Mouse (Mus musculus): ENCODE data around the gene Nectin1. TPM values are rescaled to one million over a fixed set of nuclear protein-coding genes. Genes with fewer than 3 reads are reported as not detected.

The Nectin1 gene
- polyA plus RNA-seq, 1 experiment from 2014 or later: 1.6 TPM

- H3K27me3 ChIP-seq: no peaks in the 10 kb centered on the region; the same call in 1 of the 2 replicates
- H3K4me1 ChIP-seq (replicated peaks): peaks cover 25% of the 10 kb centered on the region
- no peak overlapping the region for H3K4me3 ChIP-seq (replicated peaks)
- H3K9me3 ChIP-seq (replicated peaks): no peaks in the 10 kb centered on the region
- H3K9ac ChIP-seq: no peak overlapping the region
- 55% methylated on average over 6 of the region's 6 CpGs for WGBS (ENCODE audit: insufficient replicate concordance)
- no peak overlapping the region for H3K4me2 ChIP-seq
- no peaks in the 10 kb centered on the region for H3K36me3 ChIP-seq (replicated peaks)
- no peak overlapping the region; the same call in 1 of the 2 replicates for H3K27ac ChIP-seq (replicated peaks)
- no peak for ATAC-seq (ENCODE audit: insufficient read depth)
These were observed 9.7 kb downstream of the Nectin1 start for GRCm38 (mm10) chr9:43753481-43753880.

- peak overlapping the region; percentile 59 for H3K27ac ChIP-seq (replicated peaks)
- no peak for ATAC-seq (ENCODE audit: insufficient read depth)
- no peak overlapping the region for H3K9ac ChIP-seq
These were observed 10.3 kb downstream of the Nectin1 start for GRCm38 (mm10) chr9:43754083-43754482.

GRCm38 (mm10) chr9:43754768-43755197 is 11.0 kb downstream of the Nectin1 start:
- Histone ChIP-seq H3K36me3 (replicated peaks) (no peaks in the 10 kb centered on the region), H3K9ac (no peak overlapping the region), H3K9me3 (replicated peaks) (no peaks in the 10 kb centered on the region), H3K4me1 (replicated peaks) (peaks cover 30% of the 10 kb centered on the region), H3K4me2 (no peak overlapping the region), H3K4me3 (replicated peaks) (no peak overlapping the region), H3K27me3 (no peaks in the 10 kb centered on the region), H3K27ac (replicated peaks) (no peak overlapping the region)
- no peak for ATAC-seq (ENCODE audit: insufficient read depth)
- WGBS (ENCODE audit: insufficient replicate concordance): 47% methylated on average over 9 of the region's 9 CpGs

More at GRCm38 (mm10) chr9:43754083-43754482, 10.3 kb downstream of the Nectin1 start:
- no peak overlapping the region for H3K4me2 ChIP-seq
- H3K4me1 ChIP-seq (replicated peaks): peaks cover 28% of the 10 kb centered on the region
- no peaks in the 10 kb centered on the region for H3K9me3 ChIP-seq (replicated peaks)
- H3K36me3 ChIP-seq (replicated peaks): no peaks in the 10 kb centered on the region
- WGBS (ENCODE audit: insufficient replicate concordance): 50% methylated on average over 5 of the region's 5 CpGs
- H3K27me3 ChIP-seq: no peaks in the 10 kb centered on the region
- H3K4me3 ChIP-seq (replicated peaks): no peak overlapping the region

- Histone ChIP-seq H3K4me2 (no peak overlapping the region), H3K36me3 (replicated peaks) (no peaks in the 10 kb centered on the region), H3K27me3 (no peaks in the 10 kb centered on the region), H3K9ac (no peak overlapping the region), H3K27ac (replicated peaks) (peak overlapping the region; percentile 51; the same call in 1 of the 2 replicates), H3K4me3 (replicated peaks) (no peak overlapping the region), H3K9me3 (replicated peaks) (no peaks in the 10 kb centered on the region), H3K4me1 (replicated peaks) (peaks cover 30% of the 10 kb centered on the region)
- no peak for ATAC-seq (ENCODE audit: insufficient read depth)
- 25% methylated on average over 4 of the region's 4 CpGs for WGBS (ENCODE audit: insufficient replicate concordance)
These were observed 11.7 kb downstream of the Nectin1 start for GRCm38 (mm10) chr9:43755464-43755863.

GRCm38 (mm10) chr9:43755928-43756327 is 12.1 kb downstream of the Nectin1 start:
- Histone ChIP-seq H3K9me3 (replicated peaks) (no peaks in the 10 kb centered on the region), H3K4me3 (replicated peaks) (no peak overlapping the region)
- WGBS (ENCODE audit: insufficient replicate concordance): 66% methylated on average over 2 of the region's 2 CpGs

GRCm38 (mm10) chr9:43757225-43757624 is 13.4 kb downstream of the Nectin1 start:
- H3K36me3 ChIP-seq (replicated peaks): no peaks in the 10 kb centered on the region
- 60% methylated on average over 10 of the region's 10 CpGs for WGBS (ENCODE audit: insufficient replicate concordance)
- H3K27me3 ChIP-seq: no peaks in the 10 kb centered on the region
- no peak for ATAC-seq (ENCODE audit: insufficient read depth)
- peaks cover 38% of the 10 kb centered on the region for H3K4me1 ChIP-seq (replicated peaks)
- H3K27ac ChIP-seq (replicated peaks): peak overlapping the region; percentile 62; the same call in 1 of the 2 replicates
- H3K4me2 ChIP-seq: peak overlapping the region; percentile 39
- H3K9me3 ChIP-seq (replicated peaks): no peaks in the 10 kb centered on the region
- no peak overlapping the region for H3K4me3 ChIP-seq (replicated peaks)
- H3K9ac ChIP-seq: no peak overlapping the region

More at GRCm38 (mm10) chr9:43755928-43756327, 12.1 kb downstream of the Nectin1 start:
- 0 out of 2 replicates have a peak overlapping the region, but pooled peaks have one; percentile 3 for H3K4me2 ChIP-seq
- ATAC-seq (ENCODE audit: insufficient read depth): peak; percentile 13; the same call in 1 of the 2 replicates
- H3K36me3 ChIP-seq (replicated peaks): no peaks in the 10 kb centered on the region
- no peaks in the 10 kb centered on the region for H3K27me3 ChIP-seq
- peaks cover 30% of the 10 kb centered on the region for H3K4me1 ChIP-seq (replicated peaks)
- H3K9ac ChIP-seq: no peak overlapping the region
- H3K27ac ChIP-seq (replicated peaks): peak overlapping the region; percentile 51

- no peaks in the 10 kb centered on the region for H3K36me3 ChIP-seq (replicated peaks)
- H3K27ac ChIP-seq (replicated peaks): peak overlapping the region; percentile 79
- no peak overlapping the region for H3K4me3 ChIP-seq (replicated peaks)
- peak; percentile 32; the same call in 1 of the 2 replicates for ATAC-seq (ENCODE audit: insufficient read depth)
- H3K9ac ChIP-seq: no peak overlapping the region
- no peaks in the 10 kb centered on the region for H3K27me3 ChIP-seq
- H3K4me1 ChIP-seq (replicated peaks): peaks cover 38% of the 10 kb centered on the region
- H3K4me2 ChIP-seq: peak overlapping the region; percentile 39
- WGBS (ENCODE audit: insufficient replicate concordance): 40% methylated on average over 5 of the region's 5 CpGs
- no peaks in the 10 kb centered on the region for H3K9me3 ChIP-seq (replicated peaks)
These were observed 14.5 kb downstream of the Nectin1 start for GRCm38 (mm10) chr9:43757972-43758965.

- 67% methylated on average over 12 of the region's 12 CpGs for WGBS (ENCODE audit: insufficient replicate concordance)
- no peaks in the 10 kb centered on the region for H3K36me3 ChIP-seq (replicated peaks)
- H3K4me3 ChIP-seq (replicated peaks): no peak overlapping the region
- no peak overlapping the region for H3K9ac ChIP-seq
- ATAC-seq (ENCODE audit: insufficient read depth): no peak
- no peaks in the 10 kb centered on the region for H3K9me3 ChIP-seq (replicated peaks)
- peaks cover 28% of the 10 kb centered on the region for H3K4me1 ChIP-seq (replicated peaks)
- H3K4me2 ChIP-seq: no peak overlapping the region
- no peaks in the 10 kb centered on the region for H3K27me3 ChIP-seq
- no peak overlapping the region for H3K27ac ChIP-seq (replicated peaks)
These were observed 16.3 kb downstream of the Nectin1 start for GRCm38 (mm10) chr9:43760078-43760477.

- WGBS (ENCODE audit: insufficient replicate concordance): 60% methylated on average over 5 of the region's 5 CpGs
- Histone ChIP-seq H3K9me3 (replicated peaks) (no peaks in the 10 kb centered on the region), H3K4me1 (replicated peaks) (peaks cover 20% of the 10 kb centered on the region; the same call in 1 of the 2 replicates), H3K4me3 (replicated peaks) (no peak overlapping the region), H3K36me3 (replicated peaks) (no peaks in the 10 kb centered on the region), H3K4me2 (no peak overlapping the region), H3K27ac (replicated peaks) (no peak overlapping the region), H3K9ac (no peak overlapping the region), H3K27me3 (no peaks in the 10 kb centered on the region)
- ATAC-seq (ENCODE audit: insufficient read depth): no peak
These were observed 17.5 kb downstream of the Nectin1 start for GRCm38 (mm10) chr9:43761181-43761820.

GRCm38 (mm10) chr9:43761941-43762340 is 18.2 kb downstream of the Nectin1 start:
- ATAC-seq (ENCODE audit: insufficient read depth): no peak
- Histone ChIP-seq H3K27me3 (no peaks in the 10 kb centered on the region), H3K4me1 (replicated peaks) (peaks cover 15% of the 10 kb centered on the region; the same call in 1 of the 2 replicates), H3K9ac (no peak overlapping the region), H3K4me3 (replicated peaks) (no peak overlapping the region), H3K27ac (replicated peaks) (no peak overlapping the region), H3K4me2 (no peak overlapping the region), H3K36me3 (replicated peaks) (no peaks in the 10 kb centered on the region), H3K9me3 (replicated peaks) (no peaks in the 10 kb centered on the region)
- 38% methylated on average over 3 of the region's 3 CpGs for WGBS (ENCODE audit: insufficient replicate concordance)
